Mouse (Mus musculus) embryonic fibroblast, embryonic 13.5 days (primary cell): ENCODE results near the gene Boll.

Experiments
- CTCF ChIP-seq: IDR thresholded peaks from 2 replicates; pipeline ENCODE4 v1.5.1; 2011; ENCODE audit warnings: mild to moderate bottlenecking, control low read depth, low read length, moderate library complexity, borderline replicate concordance; ENCODE audit not compliant: insufficient read depth
- POLR2A ChIP-seq: IDR thresholded peaks from 2 replicates; pipeline ENCODE4 v1.6.1; 2011; ENCODE audit warnings: low read depth, mild to moderate bottlenecking, control low read depth, low read length, moderate library complexity

- TF ChIP-seq POLR2A (no peak), CTCF (no peak)
Measured at GRCm38 (mm10) chr1:55236487-55236886, 126.8 kb downstream of the Boll start.
